Mouse (Mus musculus) midbrain, postnatal 0 days (tissue): ENCODE results near the gene Yy1. TPM values are rescaled to one million over a fixed set of nuclear protein-coding genes. Genes with fewer than 3 reads are reported as not detected.

Experiments used
- ATAC-seq: fragments of 200-750 bp; cut with Nextera tagmentation; 2 replicates; pipeline ENCODE4 v1.8.0; 2017; ENCODE audit warnings: moderate number of reproducible peaks, mild to moderate bottlenecking, moderate TSS enrichment, moderate library complexity; ENCODE audit not compliant: low FRiP score
- DNase-seq: peaks from one replicate; pipeline ENCODE4 v3.0.0-alpha.2; 2015; ENCODE audit warnings: low spot score
- H3K27ac ChIP-seq: fragments of 300-500 bp; sonication (generic); 2 replicates; pipeline ENCODE4 v1.5.1; 2014; ENCODE audit warnings: low read depth, mild to moderate bottlenecking, low read length, mixed read lengths
- H3K27me3 ChIP-seq: fragments of 300-500 bp; sonication (generic); 2 replicates; pipeline ENCODE4 v1.6.1; 2014; ENCODE audit warnings: low read length, control low read depth, mixed read lengths; ENCODE audit not compliant: insufficient read depth
- H3K36me3 ChIP-seq: fragments of 300-500 bp; sonication (generic); 2 replicates; pipeline ENCODE4 v1.6.1; 2014; ENCODE audit warnings: low read length, control low read depth, mixed read lengths; ENCODE audit not compliant: insufficient read depth
- H3K4me1 ChIP-seq: fragments of 300-500 bp; sonication (generic); 2 replicates; pipeline ENCODE4 v1.6.1; 2014; ENCODE audit warnings: mild to moderate bottlenecking, control low read depth, antibody characterized with exemption, low read length, mixed read lengths; ENCODE audit not compliant: insufficient read depth
- H3K4me2 ChIP-seq: fragments of 300-500 bp; sonication (generic); 2 replicates; pipeline ENCODE4 v1.6.1; 2014; ENCODE audit warnings: low read depth, mild to moderate bottlenecking, low read length, mixed read lengths; ENCODE audit not compliant: poor library complexity, severe bottlenecking
- H3K4me3 ChIP-seq: fragments of 300-500 bp; sonication (generic); 2 replicates; pipeline ENCODE4 v1.5.1; 2014; ENCODE audit warnings: low read depth, mild to moderate bottlenecking, low read length, moderate library complexity
- H3K9ac ChIP-seq: fragments of 300-500 bp; sonication (generic); replicated peaks from 2 replicates; pipeline ENCODE4 v1.6.1; 2014; ENCODE audit warnings: mild to moderate bottlenecking, low read length, moderate library complexity, mixed read lengths; ENCODE audit not compliant: poor library complexity, severe bottlenecking
- H3K9me3 ChIP-seq: fragments of 300-500 bp; sonication (generic); 2 replicates; pipeline ENCODE4 v1.6.1; 2016; ENCODE audit warnings: low read length, control low read depth
- CTCF ChIP-seq: IDR thresholded peaks from 2 replicates; pipeline ENCODE4 v1.5.1; 2016; ENCODE audit warnings: antibody characterized with exemption, mild to moderate bottlenecking
- WGBS: fragments of 180-500 bp; shearing (Covaris S2); extraction: QIAGEN DNeasy Blood & Tissue Kit; methylation state at CpG from one replicate; pipeline ENCODE4 v1.1.7; 2014; 5-methylcytosine and 5-hydroxymethylcytosine counted together
- microRNA counts: library from miRNA; unstranded; fragments of <30 nt; microRNA quantifications from one replicate; lab custom pipeline; 2015
- microRNA-seq: library from miRNA; unstranded; fragments of <30 nt; microRNA quantifications from one replicate; pipeline ENCODE4, GENCODE M21; 2016; ENCODE audit warnings: borderline number of aligned reads
- polyA plus RNA-seq: library from polyadenylated mRNA; unstranded; fragments of >200 nt; fragmentation: Nextera tagmentation; extraction: Ambion mirVana; gene quantifications from 2 replicates; pipeline ENCODE4 v1.2.1, GENCODE M21; 2015
- total RNA-seq: library from RNA; depleted of rRNA; stranded (reverse); fragments of >200 nt; gene quantifications from 2 replicates; pipeline ENCODE4 v1.2.3, GENCODE M21; 2014; rRNA removed

Gene Yy1
- total and polyA plus RNA-seq, 2 experiments from 2014 or later, result 9.2 to 38.3 TPM

DNA sequence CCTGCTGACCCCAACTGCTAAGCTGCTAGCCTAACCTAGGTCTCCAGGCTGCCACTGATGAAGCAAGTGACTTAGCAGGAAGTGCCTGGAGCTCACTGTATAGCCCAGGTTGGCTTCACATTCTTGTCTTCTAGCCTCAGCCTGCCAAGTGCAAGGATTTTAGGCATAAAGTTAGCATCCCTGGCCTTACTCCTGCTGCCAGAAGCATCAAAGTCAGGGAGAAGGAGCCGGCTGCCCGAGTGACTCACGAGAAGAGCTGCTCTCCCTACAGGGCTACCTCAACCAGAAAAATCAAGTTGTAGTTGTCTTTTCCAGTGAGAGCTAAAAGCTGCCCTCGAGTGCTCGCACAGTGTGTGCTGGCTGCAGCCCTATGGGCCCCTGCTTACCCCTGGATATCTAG lies 65.7 kb downstream of the Yy1 start:
- ATAC-seq, result no peak
- WGBS, result 84% methylated on average over 5 of the region's 5 CpGs
- no peaks in the 10 kb centered on the region for H3K27me3 ChIP-seq

DNA sequence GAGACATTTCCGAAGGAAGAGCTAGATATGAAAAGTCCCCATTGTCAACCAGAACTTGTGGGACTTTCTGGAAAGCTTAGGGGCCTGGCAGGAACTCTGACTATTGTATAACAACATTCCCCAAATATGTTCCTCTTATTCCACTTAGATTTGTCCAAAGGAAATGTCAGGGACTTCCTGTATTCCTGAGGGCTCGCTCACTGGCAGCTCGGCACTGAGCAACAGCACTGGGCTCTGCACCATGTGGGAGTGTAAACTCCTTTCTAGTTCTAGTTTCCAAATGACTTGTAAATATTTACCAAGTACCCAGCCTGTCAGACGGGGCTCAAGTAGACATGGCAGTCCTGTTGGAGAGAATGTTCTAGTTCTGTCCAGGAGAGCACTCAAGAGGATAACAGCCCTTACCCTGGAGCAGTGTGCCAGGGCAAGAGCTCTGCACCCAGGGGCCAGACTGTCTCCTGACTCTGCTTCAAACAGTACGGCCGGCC lies 72.3 kb downstream of the Yy1 start:
- no peak for DNase-seq
- Histone ChIP-seq H3K27ac (no peak overlapping the region), H3K4me3 (no peak overlapping the region), H3K4me2 (no peak overlapping the region), H3K9ac (no peak overlapping the region), H3K36me3 (peaks cover 84% of the 10 kb centered on the region), H3K27me3 (no peaks in the 10 kb centered on the region), H3K4me1 (no peaks in the 10 kb centered on the region), H3K9me3 (no peaks in the 10 kb centered on the region)
- 93% methylated on average over 6 of the region's 6 CpGs for WGBS
- no peak for TF ChIP-seq CTCF
- no peak for ATAC-seq

More for the DNA sequence above, 65.7 kb downstream of the Yy1 start:
- Histone ChIP-seq H3K9me3 (no peaks in the 10 kb centered on the region), H3K36me3 (peaks cover 33% of the 10 kb centered on the region), H3K9ac (no peak overlapping the region), H3K27ac (no peak overlapping the region), H3K4me1 (no peaks in the 10 kb centered on the region), H3K4me2 (no peak overlapping the region), H3K4me3 (no peak overlapping the region)
- DNase-seq, result no peak
- TF ChIP-seq CTCF, result no peak

- Histone ChIP-seq H3K36me3 (peaks cover 79% of the 10 kb centered on the region), H3K27ac (no peak overlapping the region), H3K27me3 (no peaks in the 10 kb centered on the region), H3K9ac (no peak overlapping the region), H3K9me3 (no peaks in the 10 kb centered on the region), H3K4me1 (no peaks in the 10 kb centered on the region), H3K4me2 (no peak overlapping the region), H3K4me3 (no peak overlapping the region)
- 68% methylated on average over 2 of the region's 2 CpGs for WGBS
- ATAC-seq, result no peak
- peak; percentile 12 for DNase-seq
- TF ChIP-seq CTCF, result peak; percentile 44
Measured at GRCm38 (mm10) chr12:108869575-108869974, 76.8 kb downstream of the Yy1 start.

MicroRNAs within 50 kb of the gene (microRNA counts, 519-probe panel; counts per million panel counts)
- 528 counts per million, percentile 58 among the panel's probes with 10 or more counts for microRNA mmu-miR-345-3p (lab: Ali Mortazavi, UCI)
- 3,013 counts per million, percentile 70 among the panel's probes with 10 or more counts for microRNA mmu-miR-345-5p (lab: Ali Mortazavi, UCI)

Small RNA genes lying within 50 kb of the gene (microRNA-seq; reads per million reads assigned to microRNA genes)
- gene Mir345, result 130 reads per million, percentile 48 among the genes with 10 or more reads in this experiment

Other genes starting within 250 kb of the Yy1 start
- gene Evl, start 238.3 kb upstream of the Yy1 start, total RNA-seq, result 230 and 255 TPM in 2 replicates
- 285 and 290 TPM in 2 replicates for gene Evl, start 238.3 kb upstream of the Yy1 start, polyA plus RNA-seq
- gene Degs2, start 90.7 kb upstream of the Yy1 start, total RNA-seq, result 0.71 and 2.1 TPM in 2 replicates
- gene Degs2, start 90.7 kb upstream of the Yy1 start, polyA plus RNA-seq, result 1.1 and 1.4 TPM in 2 replicates
- gene Slc25a29, start 42.9 kb downstream of the Yy1 start, total RNA-seq, result 20.1 and 21.8 TPM in 2 replicates
- gene Slc25a29, start 42.9 kb downstream of the Yy1 start, polyA plus RNA-seq, result 14.6 and 15.6 TPM in 2 replicates
- 8.6 and 13.2 TPM in 2 replicates for gene Slc25a47, start 43.1 kb downstream of the Yy1 start, total RNA-seq
- gene Slc25a47, start 43.1 kb downstream of the Yy1 start, polyA plus RNA-seq, result 5.7 and 5.9 TPM in 2 replicates
- 5.2 and 6.5 TPM in 2 replicates for gene Wdr25, start 100.7 kb downstream of the Yy1 start, total RNA-seq
- 5.1 and 6.1 TPM in 2 replicates for gene Wdr25, start 100.7 kb downstream of the Yy1 start, polyA plus RNA-seq
- 108 and 142 TPM in 2 replicates for gene Wars, start 101.2 kb downstream of the Yy1 start, total RNA-seq
- gene Wars, start 101.2 kb downstream of the Yy1 start, polyA plus RNA-seq, result 97.3 and 99.1 TPM in 2 replicates